Mouse (Mus musculus) hindbrain, embryonic 15.5 days (tissue): ENCODE measurements around the gene Kansl2. TPM values are rescaled to one million over a fixed set of nuclear protein-coding genes. Genes with fewer than 3 reads are reported as not detected.

Experiments
- ATAC-seq: fragments of 200-750 bp; cut with Nextera tagmentation; 2 replicates; pipeline ENCODE4 v1.8.0; 2017; ENCODE audit warnings: low read depth, moderate number of reproducible peaks, moderate TSS enrichment; ENCODE audit not compliant: low FRiP score
- H3K27ac ChIP-seq: fragments of 300-500 bp; sonication (generic); replicated peaks from 2 replicates; pipeline ENCODE4 v1.5.1; 2015; ENCODE audit warnings: mild to moderate bottlenecking, inconsistent platforms
- H3K27me3 ChIP-seq: fragments of 300-500 bp; sonication (generic); 2 replicates; pipeline ENCODE4 v1.6.1; 2015; ENCODE audit warnings: control low read depth, inconsistent platforms
- H3K36me3 ChIP-seq: fragments of 300-500 bp; sonication (generic); 2 replicates; pipeline ENCODE4 v1.6.1; 2015; ENCODE audit warnings: control low read depth, inconsistent platforms
- H3K4me1 ChIP-seq: fragments of 300-500 bp; sonication (generic); replicated peaks from 2 replicates; pipeline ENCODE4 v1.6.1; 2015; ENCODE audit warnings: control low read depth, inconsistent platforms
- H3K4me2 ChIP-seq: fragments of 300-500 bp; sonication (generic); 2 replicates; pipeline ENCODE4 v1.6.1; 2015; ENCODE audit warnings: moderate library complexity, mild to moderate bottlenecking, inconsistent platforms
- H3K4me3 ChIP-seq: fragments of 300-500 bp; sonication (generic); 2 replicates; pipeline ENCODE4 v1.5.1; 2015; ENCODE audit warnings: mild to moderate bottlenecking, inconsistent platforms
- H3K9ac ChIP-seq: fragments of 300-500 bp; sonication (generic); 2 replicates; pipeline ENCODE4 v1.6.1; 2015; ENCODE audit warnings: inconsistent platforms
- H3K9me3 ChIP-seq: fragments of 300-500 bp; sonication (generic); 2 replicates; pipeline ENCODE4 v1.6.1; 2016; ENCODE audit warnings: control low read depth, inconsistent platforms
- WGBS: fragments of 180-500 bp; shearing (Covaris S2); methylation state at CpG from one replicate; pipeline ENCODE4 v1.1.7; 2015; 5-methylcytosine and 5-hydroxymethylcytosine counted together
- polyA plus RNA-seq: library from polyadenylated mRNA; unstranded; fragments of >200 nt; fragmentation: Nextera tagmentation; extraction: Ambion mirVana; gene quantifications from 2 replicates; pipeline ENCODE4 v1.2.1, GENCODE M21; 2015

Kansl2 gene
- polyA plus RNA-seq, 1 experiment from 2014 or later, result 108 TPM

DNA sequence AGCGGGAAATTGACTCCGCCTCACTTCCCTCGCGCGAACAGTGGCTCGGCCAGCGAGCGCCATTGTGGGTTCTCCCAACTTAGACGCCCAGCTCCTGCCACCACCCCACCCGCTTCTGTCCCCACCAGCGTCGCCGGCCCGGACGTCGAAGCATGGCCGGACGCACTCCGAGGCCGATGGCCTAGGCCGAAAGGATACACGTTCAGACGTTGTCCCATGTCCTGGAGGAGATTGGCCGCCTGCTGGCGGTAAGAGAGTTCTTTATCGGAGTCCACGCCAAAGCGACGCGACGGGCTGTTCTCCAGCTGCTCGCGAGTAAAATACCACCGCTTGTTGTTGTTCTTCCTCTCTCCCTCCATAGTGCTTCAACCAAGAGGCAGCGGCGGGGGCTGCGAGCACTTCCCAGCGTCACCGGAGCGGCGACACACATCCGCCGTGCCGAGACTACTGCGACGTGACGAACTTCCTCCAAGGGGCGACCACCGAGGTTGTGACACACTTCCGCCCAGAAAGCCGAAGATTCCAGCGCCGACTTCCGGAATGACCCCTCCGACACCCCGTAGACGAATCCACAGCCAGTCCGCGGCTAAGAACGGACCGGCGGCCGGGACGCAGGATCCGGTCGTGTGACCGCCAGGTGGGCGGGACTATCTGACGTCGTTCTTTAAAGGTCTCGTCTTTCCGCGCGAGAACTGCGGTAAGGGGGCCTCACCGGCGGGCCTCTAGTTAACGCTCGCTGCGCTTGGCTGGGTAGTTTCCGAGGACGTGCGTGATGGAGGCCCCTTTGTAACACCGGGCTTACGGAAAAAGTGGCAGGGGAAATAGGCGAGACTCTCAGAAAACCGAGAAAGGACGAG lies 33.4 kb upstream of the Kansl2 start:
- under 1% methylated on average over 88 of the region's 88 CpGs for WGBS
- ATAC-seq, result peak; percentile 98
- peak overlapping the region; percentile 96 for H3K4me2 ChIP-seq
- peak overlapping the region; percentile 96 for H3K27ac ChIP-seq
- H3K4me1 ChIP-seq, result peaks cover 41% of the 10 kb centered on the region
- no peaks in the 10 kb centered on the region for H3K27me3 ChIP-seq
- no peaks in the 10 kb centered on the region for H3K9me3 ChIP-seq
- peak overlapping the region; percentile 93 for H3K4me3 ChIP-seq
- peak overlapping the region; percentile 91 for H3K9ac ChIP-seq
- H3K36me3 ChIP-seq, result peaks cover 8% of the 10 kb centered on the region; the same call in 1 of the 2 replicates

DNA sequence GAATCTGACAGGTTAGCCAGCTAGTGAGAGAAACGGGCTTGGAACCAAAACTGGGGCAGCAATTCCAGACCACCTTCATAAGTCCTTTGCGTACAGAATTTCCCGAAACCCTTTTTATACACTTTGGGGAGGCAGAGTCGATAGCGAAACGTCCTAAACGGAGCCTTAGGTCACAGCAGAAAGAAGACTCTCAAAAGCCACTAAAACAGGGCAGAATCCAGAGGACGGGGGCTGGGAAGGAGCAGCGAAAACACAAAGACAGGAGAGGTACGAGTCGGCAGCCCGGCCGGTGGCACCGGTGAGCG lies 32.9 kb upstream of the Kansl2 start:
- under 1% methylated on average over 15 of the region's 15 CpGs for WGBS
- peak overlapping the region; percentile 93 for H3K4me3 ChIP-seq

GRCm38 (mm10) chr15:98557186-98557585 lies 23.1 kb upstream of the Kansl2 start:
- Histone ChIP-seq H3K4me1 (no peaks in the 10 kb centered on the region), H3K4me3 (no peak overlapping the region), H3K27me3 (no peaks in the 10 kb centered on the region), H3K4me2 (no peak overlapping the region), H3K27ac (no peak overlapping the region), H3K9me3 (no peaks in the 10 kb centered on the region), H3K36me3 (peaks cover 50% of the 10 kb centered on the region), H3K9ac (no peak overlapping the region)
- no peak for ATAC-seq
- 92% methylated on average over 5 of the region's 5 CpGs for WGBS

More for the DNA sequence above, 32.9 kb upstream of the Kansl2 start:
- no peaks in the 10 kb centered on the region for H3K27me3 ChIP-seq
- no peak for ATAC-seq
- H3K27ac ChIP-seq, result peak overlapping the region; percentile 89
- peaks cover 41% of the 10 kb centered on the region for H3K4me1 ChIP-seq
- peaks cover 8% of the 10 kb centered on the region; the same call in 1 of the 2 replicates for H3K36me3 ChIP-seq
- no peaks in the 10 kb centered on the region for H3K9me3 ChIP-seq
- peak overlapping the region; percentile 96 for H3K4me2 ChIP-seq
- H3K9ac ChIP-seq, result peak overlapping the region; percentile 86

DNA sequence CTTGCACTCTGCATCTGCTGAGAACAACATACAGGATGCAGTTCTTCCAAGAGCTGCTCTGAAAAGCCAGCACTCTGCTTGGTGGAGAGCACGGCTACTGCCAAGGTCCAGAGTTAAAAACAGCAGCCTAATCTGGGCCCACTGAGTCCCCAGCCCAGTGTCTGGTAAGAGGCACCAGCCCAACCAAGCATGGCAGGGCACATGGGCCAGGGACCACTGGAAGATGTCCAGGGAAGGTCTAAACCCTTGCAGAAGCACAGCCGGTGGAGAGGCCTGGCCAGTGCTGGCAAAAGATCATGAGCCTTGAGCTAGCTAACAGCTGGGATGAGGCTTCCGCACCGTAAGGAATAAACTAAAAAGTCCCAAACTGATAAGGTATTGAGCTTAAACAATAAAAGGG lies 21.8 kb upstream of the Kansl2 start:
- Histone ChIP-seq H3K27me3 (no peaks in the 10 kb centered on the region), H3K9me3 (no peaks in the 10 kb centered on the region), H3K36me3 (peaks cover 63% of the 10 kb centered on the region), H3K4me3 (no peak overlapping the region), H3K9ac (no peak overlapping the region), H3K4me1 (no peaks in the 10 kb centered on the region), H3K4me2 (no peak overlapping the region), H3K27ac (no peak overlapping the region)
- 90% methylated on average over 4 of the region's 4 CpGs for WGBS
- no peak for ATAC-seq

- Histone ChIP-seq H3K9me3 (no peaks in the 10 kb centered on the region), H3K27me3 (no peaks in the 10 kb centered on the region), H3K4me1 (no peaks in the 10 kb centered on the region), H3K27ac (no peak overlapping the region), H3K4me3 (no peak overlapping the region), H3K36me3 (peaks cover 72% of the 10 kb centered on the region), H3K9ac (no peak overlapping the region), H3K4me2 (no peak overlapping the region)
- no peak for ATAC-seq
- WGBS, result 91% methylated on average over 2 of the region's 2 CpGs
Measured at GRCm38 (mm10) chr15:98552758-98553157, 18.7 kb upstream of the Kansl2 start.

DNA sequence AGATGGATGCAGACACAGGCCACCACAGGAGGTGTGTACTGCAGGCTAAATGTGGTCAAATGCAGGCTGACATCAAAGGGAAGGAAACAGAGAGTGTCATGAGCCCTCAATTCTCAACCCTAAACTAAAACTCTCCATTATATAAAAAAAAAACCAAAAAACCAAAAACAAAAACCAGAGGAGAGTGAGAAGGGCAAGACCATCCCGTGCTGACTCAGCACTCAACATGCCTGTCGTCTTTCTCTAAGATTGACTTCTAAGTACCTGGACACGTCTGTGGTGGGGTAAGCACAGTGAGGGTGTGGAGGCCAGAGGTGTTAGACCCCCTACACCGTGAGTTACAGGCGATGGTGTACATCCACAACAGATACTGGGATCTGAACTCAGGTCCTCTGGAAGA lies 12.8 kb upstream of the Kansl2 start:
- Histone ChIP-seq H3K27me3 (no peaks in the 10 kb centered on the region), H3K4me1 (no peaks in the 10 kb centered on the region), H3K4me3 (no peak overlapping the region), H3K9me3 (no peaks in the 10 kb centered on the region), H3K4me2 (no peak overlapping the region), H3K9ac (no peak overlapping the region), H3K27ac (no peak overlapping the region), H3K36me3 (peaks cover 82% of the 10 kb centered on the region)
- no peak for ATAC-seq
- 93% methylated on average over 5 of the region's 5 CpGs for WGBS

GRCm38 (mm10) chr15:98545151-98545550 lies 11.1 kb upstream of the Kansl2 start:
- WGBS, result 94% methylated on average over 3 of the region's 3 CpGs
- Histone ChIP-seq H3K4me3 (no peak overlapping the region), H3K36me3 (peaks cover 73% of the 10 kb centered on the region), H3K27me3 (no peaks in the 10 kb centered on the region), H3K27ac (no peak overlapping the region), H3K9ac (no peak overlapping the region), H3K9me3 (no peaks in the 10 kb centered on the region), H3K4me1 (no peaks in the 10 kb centered on the region), H3K4me2 (no peak overlapping the region)
- no peak for ATAC-seq

DNA sequence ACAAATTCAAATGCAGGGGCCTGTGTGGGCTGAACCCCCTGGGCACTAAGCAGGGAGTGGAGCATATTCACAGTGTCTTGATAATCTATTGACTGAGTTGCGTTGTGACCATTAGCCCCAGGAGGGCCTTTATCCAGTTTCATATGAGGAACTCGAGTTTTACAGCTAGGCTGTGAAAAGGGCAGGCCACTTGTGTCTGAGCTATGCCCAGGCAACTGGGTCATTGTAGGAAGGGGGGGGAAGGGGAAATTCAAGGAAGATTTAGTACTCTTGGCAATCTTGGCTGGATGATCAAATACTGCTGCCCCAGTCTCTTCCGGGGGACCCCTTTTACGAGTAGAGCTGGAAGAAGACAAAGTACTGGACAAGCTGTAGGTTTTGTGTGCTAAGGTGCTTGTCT lies 9.3 kb upstream of the Kansl2 start:
- no peak overlapping the region for H3K4me3 ChIP-seq
- ATAC-seq, result no peak
- no peaks in the 10 kb centered on the region for H3K4me1 ChIP-seq
- no peak overlapping the region for H3K4me2 ChIP-seq
- WGBS, result 82% methylated on average over 4 of the region's 4 CpGs
- no peaks in the 10 kb centered on the region for H3K27me3 ChIP-seq
- no peaks in the 10 kb centered on the region for H3K9me3 ChIP-seq
- H3K9ac ChIP-seq, result no peak overlapping the region
- no peak overlapping the region for H3K27ac ChIP-seq
- H3K36me3 ChIP-seq, result peaks cover 59% of the 10 kb centered on the region

DNA sequence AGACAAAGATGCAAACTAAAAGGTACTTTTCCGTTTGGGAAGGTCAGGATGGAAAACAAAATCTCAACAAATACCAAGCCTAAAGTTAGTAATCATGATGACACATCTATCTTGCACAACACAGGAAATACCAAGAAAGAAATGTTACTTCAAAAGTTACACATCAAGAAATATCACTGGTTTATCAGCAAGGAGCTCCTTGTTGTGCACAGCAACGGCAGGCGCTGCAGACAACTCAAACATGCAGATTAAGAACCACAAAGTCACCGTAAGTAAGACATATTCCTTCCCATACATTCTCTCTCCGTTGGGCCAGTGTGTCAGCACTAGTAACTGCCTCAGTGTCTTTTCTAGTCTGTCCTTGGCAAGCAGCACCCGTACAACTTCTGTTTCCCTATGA lies 7.0 kb upstream of the Kansl2 start:
- no peaks in the 10 kb centered on the region for H3K4me1 ChIP-seq
- peaks cover 43% of the 10 kb centered on the region for H3K36me3 ChIP-seq
- H3K27ac ChIP-seq, result no peak overlapping the region
- no peaks in the 10 kb centered on the region for H3K9me3 ChIP-seq
- no peak overlapping the region for H3K4me2 ChIP-seq
- no peak overlapping the region for H3K4me3 ChIP-seq
- WGBS, result 90% methylated on average over 6 of the region's 6 CpGs
- H3K9ac ChIP-seq, result no peak overlapping the region
- no peaks in the 10 kb centered on the region for H3K27me3 ChIP-seq
- no peak for ATAC-seq

DNA sequence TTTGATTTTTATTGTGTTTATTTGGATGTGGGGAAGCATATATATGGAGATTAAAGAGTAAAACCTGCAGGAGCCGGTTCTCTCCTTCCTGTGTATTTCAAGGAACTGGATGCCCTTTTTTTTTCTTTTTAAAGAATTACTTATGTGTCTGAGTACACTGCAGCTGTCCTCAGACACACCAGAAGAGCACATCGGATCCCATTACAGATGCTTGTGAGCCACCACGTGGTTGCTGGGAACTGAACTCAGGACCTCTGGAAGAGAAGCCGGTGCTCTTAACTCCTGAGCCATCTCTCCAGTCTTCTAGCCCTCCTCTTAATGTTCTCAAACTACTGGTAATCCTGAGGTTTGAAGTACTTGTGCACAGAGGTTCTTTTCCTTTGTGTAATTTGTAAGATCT lies 3.9 kb upstream of the Kansl2 start:
- H3K4me3 ChIP-seq, result no peak overlapping the region
- no peak overlapping the region for H3K9ac ChIP-seq
- peaks cover 2% of the 10 kb centered on the region for H3K4me1 ChIP-seq
- H3K27me3 ChIP-seq, result no peaks in the 10 kb centered on the region
- WGBS, result 75% methylated on average over 4 of the region's 4 CpGs
- H3K36me3 ChIP-seq, result peaks cover 15% of the 10 kb centered on the region
- no peaks in the 10 kb centered on the region for H3K9me3 ChIP-seq
- no peak overlapping the region for H3K4me2 ChIP-seq
- ATAC-seq, result no peak
- H3K27ac ChIP-seq, result no peak overlapping the region

- no peak overlapping the region for H3K4me3 ChIP-seq
- H3K4me2 ChIP-seq, result no peak overlapping the region
- no peak overlapping the region for H3K27ac ChIP-seq
- no peaks in the 10 kb centered on the region for H3K27me3 ChIP-seq
- peaks cover 12% of the 10 kb centered on the region for H3K4me1 ChIP-seq
- no peaks in the 10 kb centered on the region for H3K9me3 ChIP-seq
- no peak for ATAC-seq
- H3K9ac ChIP-seq, result no peak overlapping the region
- peaks cover 9% of the 10 kb centered on the region for H3K36me3 ChIP-seq
- 89% methylated on average over 8 of the region's 8 CpGs for WGBS
Measured at GRCm38 (mm10) chr15:98536828-98537510, 2.9 kb upstream of the Kansl2 start.

- 93% methylated on average over 4 of the region's 4 CpGs for WGBS
Measured at GRCm38 (mm10) chr15:98535921-98536320, 1.9 kb upstream of the Kansl2 start.

More at GRCm38 (mm10) chr15:98535921-98536320, 1.9 kb upstream of the Kansl2 start:
- Histone ChIP-seq H3K4me3 (no peak overlapping the region), H3K9ac (no peak overlapping the region), H3K4me1 (peaks cover 22% of the 10 kb centered on the region), H3K9me3 (no peaks in the 10 kb centered on the region), H3K27me3 (no peaks in the 10 kb centered on the region), H3K27ac (no peak overlapping the region), H3K4me2 (no peak overlapping the region), H3K36me3 (peaks cover 7% of the 10 kb centered on the region)
- no peak for ATAC-seq
